Mouse (Mus musculus) kidney, embryonic 14.5 days (tissue): ENCODE measurements around the gene Sptbn1. TPM values are rescaled to one million over a fixed set of nuclear protein-coding genes. Genes with fewer than 3 reads are reported as not detected.

Experiments used
- ATAC-seq: fragments of 200-750 bp; cut with Nextera tagmentation; 2 replicates; pipeline ENCODE4 v1.8.0; 2017; ENCODE audit warnings: moderate number of reproducible peaks, mild to moderate bottlenecking, moderate TSS enrichment, moderate library complexity; ENCODE audit not compliant: low FRiP score, low TSS enrichment
- H3K27ac ChIP-seq: fragments of 300-500 bp; sonication (generic); 2 replicates; pipeline ENCODE4 v1.5.1; 2014; ENCODE audit warnings: low read depth, mild to moderate bottlenecking, low read length, moderate library complexity, mixed read lengths
- H3K27me3 ChIP-seq: fragments of 300-500 bp; sonication (generic); 2 replicates; pipeline ENCODE4 v1.6.1; 2014; ENCODE audit warnings: mild to moderate bottlenecking, low read length; ENCODE audit not compliant: control insufficient read depth, insufficient read depth
- H3K36me3 ChIP-seq: fragments of 300-500 bp; sonication (generic); 2 replicates; pipeline ENCODE4 v1.6.1; 2014; ENCODE audit warnings: low read length, mixed read lengths; ENCODE audit not compliant: control insufficient read depth, insufficient read depth
- H3K4me1 ChIP-seq: fragments of 300-500 bp; sonication (generic); 2 replicates; pipeline ENCODE4 v1.6.1; 2014; ENCODE audit warnings: low read length, mixed read lengths; ENCODE audit not compliant: control insufficient read depth, insufficient read depth
- H3K4me2 ChIP-seq: fragments of 300-500 bp; sonication (generic); replicated peaks from 2 replicates; pipeline ENCODE4 v1.6.1; 2014; ENCODE audit warnings: low read depth, mild to moderate bottlenecking, low read length
- H3K4me3 ChIP-seq: fragments of 300-500 bp; sonication (generic); 2 replicates; pipeline ENCODE4 v1.5.1; 2014; ENCODE audit warnings: mild to moderate bottlenecking, low read length
- H3K9ac ChIP-seq: fragments of 300-500 bp; sonication (generic); 2 replicates; pipeline ENCODE4 v1.6.1; 2014; ENCODE audit warnings: low read depth, mild to moderate bottlenecking, low read length, moderate library complexity
- H3K9me3 ChIP-seq: fragments of 300-500 bp; sonication (generic); 2 replicates; pipeline ENCODE4 v1.6.1; 2016; ENCODE audit warnings: low read length; ENCODE audit not compliant: control insufficient read depth
- WGBS: fragments of 180-500 bp; shearing (Covaris S2); extraction: QIAGEN DNeasy Blood & Tissue Kit; methylation state at CpG from one replicate; pipeline ENCODE4 v1.1.7; 2014; 5-methylcytosine and 5-hydroxymethylcytosine counted together
- polyA plus RNA-seq: library from polyadenylated mRNA; unstranded; fragments of >200 nt; fragmentation: Nextera tagmentation; extraction: Ambion mirVana; gene quantifications from 2 replicates; pipeline ENCODE4 v1.2.1, GENCODE M21; 2014

Sptbn1 gene
- polyA plus RNA-seq, 1 experiment from 2014 or later, result 129 TPM

DNA sequence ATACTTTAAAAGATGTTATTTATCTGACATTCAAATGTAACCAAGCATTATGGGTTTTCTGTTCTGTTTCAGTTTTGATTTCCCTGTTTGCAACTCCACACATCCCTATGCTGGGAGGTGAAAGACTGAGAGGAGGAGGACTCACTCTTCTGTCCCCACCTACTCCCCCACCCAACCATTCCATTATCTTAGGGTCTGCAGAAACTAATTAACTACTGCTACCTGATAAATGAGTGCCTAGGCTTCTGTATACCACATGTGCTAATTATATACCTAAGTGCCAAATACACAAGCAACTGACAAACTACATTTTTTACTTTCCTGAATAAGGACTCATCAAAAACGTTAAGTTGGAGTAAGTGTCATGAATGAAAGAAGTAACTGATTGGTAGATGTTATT is 23.8 kb downstream of the Sptbn1 start:
- Histone ChIP-seq H3K27me3 (no peaks in the 10 kb centered on the region), H3K4me1 (0 out of 2 replicates have a peak, but pooled peaks cover 4% of the 10 kb centered on the region), H3K4me2 (no peak overlapping the region), H3K27ac (no peak overlapping the region), H3K9me3 (no peaks in the 10 kb centered on the region), H3K4me3 (no peak overlapping the region), H3K9ac (no peak overlapping the region), H3K36me3 (no peaks in the 10 kb centered on the region; the same call in 1 of the 2 replicates)
- no peak for ATAC-seq
- 70% methylated on average over 1 of the region's 1 CpGs for WGBS

GRCm38 (mm10) chr11:30243591-30243990 is 24.4 kb downstream of the Sptbn1 start:
- Histone ChIP-seq H3K9ac (no peak overlapping the region), H3K4me3 (no peak overlapping the region), H3K36me3 (no peaks in the 10 kb centered on the region; the same call in 1 of the 2 replicates), H3K9me3 (no peaks in the 10 kb centered on the region), H3K4me2 (no peak overlapping the region), H3K27me3 (no peaks in the 10 kb centered on the region), H3K27ac (no peak overlapping the region), H3K4me1 (0 out of 2 replicates have a peak, but pooled peaks cover 4% of the 10 kb centered on the region)
- no peak for ATAC-seq
- 51% methylated on average over 3 of the region's 3 CpGs for WGBS

GRCm38 (mm10) chr11:30240861-30241260 is 27.1 kb downstream of the Sptbn1 start:
- Histone ChIP-seq H3K27ac (no peak overlapping the region), H3K4me2 (no peak overlapping the region), H3K9me3 (no peaks in the 10 kb centered on the region), H3K36me3 (no peaks in the 10 kb centered on the region; the same call in 1 of the 2 replicates), H3K4me3 (no peak overlapping the region), H3K4me1 (0 out of 2 replicates have a peak, but pooled peaks cover 4% of the 10 kb centered on the region), H3K27me3 (no peaks in the 10 kb centered on the region), H3K9ac (no peak overlapping the region)
- 65% methylated on average over 3 of the region's 3 CpGs for WGBS
- no peak for ATAC-seq

DNA sequence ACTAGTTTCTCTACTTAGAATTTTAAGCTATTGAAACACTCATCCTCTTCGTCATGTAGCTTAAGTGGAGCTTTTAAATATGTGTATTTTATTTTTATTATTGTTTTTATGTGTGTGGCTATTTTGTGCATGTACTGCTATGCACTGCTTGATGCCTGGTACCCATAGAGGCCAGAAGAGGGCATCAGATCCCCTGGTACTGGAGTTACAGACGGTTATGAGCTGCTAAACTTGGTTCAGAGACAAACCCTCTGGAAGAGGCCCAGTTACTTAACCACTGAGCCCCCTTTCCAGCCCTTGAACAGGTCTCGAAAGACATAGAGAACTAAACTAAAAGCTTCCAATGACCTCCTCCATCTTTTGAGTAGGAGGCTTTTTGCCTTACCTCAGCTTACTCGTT is 30.0 kb downstream of the Sptbn1 start:
- Histone ChIP-seq H3K4me1 (0 out of 2 replicates have a peak, but pooled peaks cover 4% of the 10 kb centered on the region), H3K27ac (no peak overlapping the region), H3K9ac (no peak overlapping the region), H3K9me3 (no peaks in the 10 kb centered on the region), H3K4me2 (no peak overlapping the region), H3K27me3 (no peaks in the 10 kb centered on the region), H3K4me3 (no peak overlapping the region), H3K36me3 (peaks cover 4% of the 10 kb centered on the region; the same call in 1 of the 2 replicates)
- 73% methylated on average over 4 of the region's 4 CpGs for WGBS
- no peak for ATAC-seq

GRCm38 (mm10) chr11:30236681-30237242 is 31.2 kb downstream of the Sptbn1 start:
- Histone ChIP-seq H3K4me1 (0 out of 2 replicates have a peak, but pooled peaks cover 4% of the 10 kb centered on the region), H3K27me3 (no peaks in the 10 kb centered on the region), H3K4me2 (no peak overlapping the region), H3K4me3 (no peak overlapping the region), H3K9ac (no peak overlapping the region), H3K27ac (no peak overlapping the region), H3K36me3 (peaks cover 4% of the 10 kb centered on the region; the same call in 1 of the 2 replicates), H3K9me3 (no peaks in the 10 kb centered on the region)
- WGBS, result 72% methylated on average over 4 of the region's 4 CpGs
- no peak for ATAC-seq

GRCm38 (mm10) chr11:30235666-30236065 is 32.3 kb downstream of the Sptbn1 start:
- H3K9ac ChIP-seq, result no peak overlapping the region
- no peak; the same call in 1 of the 2 replicates for ATAC-seq

GRCm38 (mm10) chr11:30235218-30235617 is 32.8 kb downstream of the Sptbn1 start:
- no peak overlapping the region for H3K4me3 ChIP-seq
- no peaks in the 10 kb centered on the region for H3K27me3 ChIP-seq
- peaks cover 4% of the 10 kb centered on the region; the same call in 1 of the 2 replicates for H3K36me3 ChIP-seq
- ATAC-seq, result no peak
- no peak overlapping the region for H3K4me2 ChIP-seq
- H3K9me3 ChIP-seq, result no peaks in the 10 kb centered on the region
- H3K9ac ChIP-seq, result no peak overlapping the region
- H3K4me1 ChIP-seq, result peaks cover 11% of the 10 kb centered on the region; the same call in 1 of the 2 replicates
- WGBS, result 87% methylated on average over 2 of the region's 2 CpGs
- H3K27ac ChIP-seq, result no peak overlapping the region

More at GRCm38 (mm10) chr11:30235666-30236065, 32.3 kb downstream of the Sptbn1 start:
- Histone ChIP-seq H3K27me3 (no peaks in the 10 kb centered on the region), H3K36me3 (peaks cover 4% of the 10 kb centered on the region; the same call in 1 of the 2 replicates), H3K9me3 (no peaks in the 10 kb centered on the region), H3K27ac (no peak overlapping the region), H3K4me1 (peaks cover 8% of the 10 kb centered on the region; the same call in 1 of the 2 replicates), H3K4me2 (no peak overlapping the region), H3K4me3 (no peak overlapping the region)

- Histone ChIP-seq H3K36me3 (peaks cover 4% of the 10 kb centered on the region; the same call in 1 of the 2 replicates), H3K27ac (no peak overlapping the region), H3K4me3 (no peak overlapping the region), H3K4me1 (peaks cover 11% of the 10 kb centered on the region; the same call in 1 of the 2 replicates), H3K27me3 (no peaks in the 10 kb centered on the region), H3K4me2 (no peak overlapping the region), H3K9ac (no peak overlapping the region), H3K9me3 (no peaks in the 10 kb centered on the region)
- ATAC-seq, result no peak
- 89% methylated on average over 4 of the region's 4 CpGs for WGBS
Observed at GRCm38 (mm10) chr11:30233946-30234345, 34.0 kb downstream of the Sptbn1 start.

GRCm38 (mm10) chr11:30232082-30232481 is 35.9 kb downstream of the Sptbn1 start:
- H3K27ac ChIP-seq, result no peak overlapping the region
- H3K9me3 ChIP-seq, result no peaks in the 10 kb centered on the region
- peaks cover 11% of the 10 kb centered on the region; the same call in 1 of the 2 replicates for H3K4me1 ChIP-seq
- no peak overlapping the region for H3K9ac ChIP-seq
- H3K27me3 ChIP-seq, result no peaks in the 10 kb centered on the region
- H3K4me2 ChIP-seq, result no peak overlapping the region
- 66% methylated on average over 2 of the region's 2 CpGs for WGBS
- no peak overlapping the region for H3K4me3 ChIP-seq
- no peak; the same call in 1 of the 2 replicates for ATAC-seq
- peaks cover 4% of the 10 kb centered on the region; the same call in 1 of the 2 replicates for H3K36me3 ChIP-seq
